Mouse (Mus musculus) neural tube, embryonic 13.5 days (tissue): Measurements from ENCODE around the gene Paqr9. TPM values are rescaled to one million over a fixed set of nuclear protein-coding genes. Genes with fewer than 3 reads are reported as not detected.

Experiments used
- ATAC-seq: fragments of 200-750 bp; cut with Nextera tagmentation; 2 replicates; pipeline ENCODE4 v1.8.0; 2017; ENCODE audit warnings: low read depth, mild to moderate bottlenecking, moderate TSS enrichment, moderate library complexity
- H3K27ac ChIP-seq: fragments of 300-500 bp; sonication (generic); replicated peaks from 2 replicates; pipeline ENCODE4 v1.5.1; 2015; ENCODE audit warnings: moderate library complexity, mild to moderate bottlenecking, inconsistent platforms
- H3K27me3 ChIP-seq: fragments of 300-500 bp; sonication (generic); 2 replicates; pipeline ENCODE4 v1.6.1; 2015; ENCODE audit warnings: mild to moderate bottlenecking, inconsistent platforms
- H3K36me3 ChIP-seq: fragments of 300-500 bp; sonication (generic); 2 replicates; pipeline ENCODE4 v1.6.1; 2015; ENCODE audit warnings: mild to moderate bottlenecking, inconsistent platforms
- H3K4me1 ChIP-seq: fragments of 300-500 bp; sonication (generic); replicated peaks from 2 replicates; pipeline ENCODE4 v1.6.1; 2015; ENCODE audit warnings: inconsistent platforms
- H3K4me2 ChIP-seq: fragments of 300-500 bp; sonication (generic); 2 replicates; pipeline ENCODE4 v1.6.1; 2015; ENCODE audit warnings: inconsistent platforms, mild to moderate bottlenecking, moderate library complexity
- H3K4me3 ChIP-seq: fragments of 300-500 bp; sonication (generic); 2 replicates; pipeline ENCODE4 v1.5.1; 2015; ENCODE audit warnings: mild to moderate bottlenecking, inconsistent platforms
- H3K9ac ChIP-seq: fragments of 300-500 bp; sonication (generic); 2 replicates; pipeline ENCODE4 v1.6.1; 2015; ENCODE audit warnings: moderate library complexity, mild to moderate bottlenecking, inconsistent platforms
- H3K9me3 ChIP-seq: fragments of 300-500 bp; sonication (generic); 2 replicates; pipeline ENCODE4 v1.6.1; 2016; ENCODE audit warnings: inconsistent platforms
- WGBS: fragments of 180-500 bp; shearing (Covaris S2); methylation state at CpG from one replicate; pipeline ENCODE4 v1.1.7; 2015; 5-methylcytosine and 5-hydroxymethylcytosine counted together
- polyA plus RNA-seq: library from polyadenylated mRNA; unstranded; fragments of >200 nt; fragmentation: Nextera tagmentation; extraction: Ambion mirVana; gene quantifications from 2 replicates; pipeline ENCODE4 v1.2.1, GENCODE M21; 2015

Paqr9 gene
- polyA plus RNA-seq, 1 experiment from 2014 or later = 4.1 TPM

- H3K9me3 ChIP-seq = no peaks in the 10 kb centered on the region
- H3K27ac ChIP-seq = no peak overlapping the region
- no peaks in the 10 kb centered on the region for H3K4me1 ChIP-seq
- WGBS = 74% methylated on average over 9 of the region's 9 CpGs
- ATAC-seq = 0 out of 2 replicates have a peak, but pooled peaks have one; percentile 51
- H3K9ac ChIP-seq = no peak overlapping the region
- no peak overlapping the region for H3K4me2 ChIP-seq
- no peak overlapping the region for H3K4me3 ChIP-seq
- no peaks in the 10 kb centered on the region for H3K36me3 ChIP-seq
- peaks cover 8% of the 10 kb centered on the region; the same call in 1 of the 2 replicates for H3K27me3 ChIP-seq
Measured at GRCm38 (mm10) chr9:95550856-95551774, 8.3 kb upstream of the Paqr9 start.

- WGBS = 72% methylated on average over 10 of the region's 10 CpGs
- Histone ChIP-seq H3K9ac (no peak overlapping the region), H3K36me3 (no peaks in the 10 kb centered on the region), H3K27ac (no peak overlapping the region), H3K4me1 (no peaks in the 10 kb centered on the region), H3K27me3 (peaks cover 17% of the 10 kb centered on the region), H3K4me3 (no peak overlapping the region), H3K9me3 (no peaks in the 10 kb centered on the region), H3K4me2 (no peak overlapping the region)
- ATAC-seq = no peak
Measured at GRCm38 (mm10) chr9:95552175-95552705, 7.2 kb upstream of the Paqr9 start.

GRCm38 (mm10) chr9:95554231-95555221 lies 4.9 kb upstream of the Paqr9 start:
- no peak for ATAC-seq
- no peaks in the 10 kb centered on the region for H3K36me3 ChIP-seq
- H3K9ac ChIP-seq = no peak overlapping the region
- WGBS = 87% methylated on average over 18 of the region's 18 CpGs
- no peak overlapping the region for H3K4me3 ChIP-seq
- H3K9me3 ChIP-seq = no peaks in the 10 kb centered on the region
- no peak overlapping the region for H3K27ac ChIP-seq
- H3K4me1 ChIP-seq = peaks cover 9% of the 10 kb centered on the region
- H3K27me3 ChIP-seq = peaks cover 37% of the 10 kb centered on the region
- no peak overlapping the region for H3K4me2 ChIP-seq

GRCm38 (mm10) chr9:95555233-95555740 lies 4.2 kb upstream of the Paqr9 start:
- no peak overlapping the region for H3K4me3 ChIP-seq
- H3K36me3 ChIP-seq = no peaks in the 10 kb centered on the region
- no peaks in the 10 kb centered on the region for H3K9me3 ChIP-seq
- H3K27ac ChIP-seq = no peak overlapping the region
- H3K4me1 ChIP-seq = peaks cover 14% of the 10 kb centered on the region
- WGBS = 79% methylated on average over 5 of the region's 5 CpGs
- H3K27me3 ChIP-seq = peaks cover 43% of the 10 kb centered on the region
- H3K9ac ChIP-seq = no peak overlapping the region
- ATAC-seq = no peak
- no peak overlapping the region for H3K4me2 ChIP-seq

- H3K4me1 ChIP-seq = peaks cover 22% of the 10 kb centered on the region
- no peak for ATAC-seq
- no peaks in the 10 kb centered on the region for H3K36me3 ChIP-seq
- H3K27ac ChIP-seq = no peak overlapping the region
- H3K9me3 ChIP-seq = no peaks in the 10 kb centered on the region
- H3K4me2 ChIP-seq = no peak overlapping the region
- 88% methylated on average over 4 of the region's 4 CpGs for WGBS
- no peak overlapping the region for H3K9ac ChIP-seq
- no peak overlapping the region for H3K4me3 ChIP-seq
- peaks cover 51% of the 10 kb centered on the region for H3K27me3 ChIP-seq
Measured at GRCm38 (mm10) chr9:95556067-95556512, 3.4 kb upstream of the Paqr9 start.

GRCm38 (mm10) chr9:95557722-95558121 lies 1.7 kb upstream of the Paqr9 start:
- Histone ChIP-seq H3K36me3 (no peaks in the 10 kb centered on the region), H3K27me3 (peaks cover 67% of the 10 kb centered on the region), H3K9ac (no peak overlapping the region), H3K27ac (no peak overlapping the region), H3K9me3 (no peaks in the 10 kb centered on the region), H3K4me3 (no peak overlapping the region), H3K4me1 (peaks cover 39% of the 10 kb centered on the region), H3K4me2 (no peak overlapping the region)
- 61% methylated on average over 6 of the region's 6 CpGs for WGBS
- ATAC-seq = no peak

GRCm38 (mm10) chr9:95558726-95559058 lies 765 bp upstream of the Paqr9 start:
- no peaks in the 10 kb centered on the region for H3K9me3 ChIP-seq
- H3K36me3 ChIP-seq = no peaks in the 10 kb centered on the region
- peak overlapping the region; percentile 86 for H3K9ac ChIP-seq
- peak overlapping the region; percentile 69 for H3K4me3 ChIP-seq
- WGBS = 10% methylated on average over 11 of the region's 11 CpGs
- peak overlapping the region; percentile 90 for H3K4me2 ChIP-seq
- ATAC-seq = no peak
- H3K27ac ChIP-seq = peak overlapping the region; percentile 82; the same call in 1 of the 2 replicates
- peaks cover 41% of the 10 kb centered on the region for H3K4me1 ChIP-seq
- H3K27me3 ChIP-seq = peaks cover 74% of the 10 kb centered on the region

- Histone ChIP-seq H3K27me3 (peaks cover 74% of the 10 kb centered on the region), H3K36me3 (no peaks in the 10 kb centered on the region), H3K4me2 (peak overlapping the region; percentile 90), H3K4me3 (peak overlapping the region; percentile 69), H3K27ac (peak overlapping the region; percentile 82), H3K9ac (peak overlapping the region; percentile 86), H3K9me3 (no peaks in the 10 kb centered on the region), H3K4me1 (peaks cover 41% of the 10 kb centered on the region)
- peak; percentile 76 for ATAC-seq
- WGBS = 13% methylated on average over 78 of the region's 78 CpGs
Measured at GRCm38 (mm10) chr9:95559936-95560735, 679 bp downstream of the Paqr9 start.

GRCm38 (mm10) chr9:95564047-95564446 lies 4.6 kb downstream of the Paqr9 start:
- WGBS = 83% methylated on average over 4 of the region's 4 CpGs
- Histone ChIP-seq H3K4me1 (peaks cover 36% of the 10 kb centered on the region), H3K4me2 (no peak overlapping the region)

GRCm38 (mm10) chr9:95566394-95566793 lies 6.9 kb downstream of the Paqr9 start:
- WGBS = 90% methylated on average over 10 of the region's 10 CpGs
- Histone ChIP-seq H3K9ac (no peak overlapping the region), H3K4me3 (no peak overlapping the region), H3K4me2 (no peak overlapping the region), H3K36me3 (no peaks in the 10 kb centered on the region), H3K27me3 (peaks cover 20% of the 10 kb centered on the region), H3K9me3 (no peaks in the 10 kb centered on the region), H3K27ac (no peak overlapping the region), H3K4me1 (0 out of 2 replicates have a peak, but pooled peaks cover 20% of the 10 kb centered on the region)
- no peak for ATAC-seq

More at GRCm38 (mm10) chr9:95564047-95564446, 4.6 kb downstream of the Paqr9 start:
- H3K4me3 ChIP-seq = no peak overlapping the region
- ATAC-seq = no peak
- no peak overlapping the region for H3K9ac ChIP-seq
- no peaks in the 10 kb centered on the region for H3K36me3 ChIP-seq
- H3K27me3 ChIP-seq = peaks cover 39% of the 10 kb centered on the region
- H3K9me3 ChIP-seq = no peaks in the 10 kb centered on the region
- H3K27ac ChIP-seq = no peak overlapping the region

- Histone ChIP-seq H3K27me3 (peaks cover 15% of the 10 kb centered on the region), H3K4me3 (no peak overlapping the region), H3K9ac (no peak overlapping the region), H3K4me2 (no peak overlapping the region), H3K4me1 (0 out of 2 replicates have a peak, but pooled peaks cover 14% of the 10 kb centered on the region), H3K27ac (no peak overlapping the region), H3K9me3 (no peaks in the 10 kb centered on the region), H3K36me3 (no peaks in the 10 kb centered on the region)
- ATAC-seq = no peak
- 50% methylated on average over 5 of the region's 5 CpGs for WGBS
Measured at GRCm38 (mm10) chr9:95566931-95567330, 7.5 kb downstream of the Paqr9 start.
